Mouse (Mus musculus) CH12.LX (cell line): ENCODE data around the gene Epb41l5.

Experiments used
- CHD2 ChIP-seq: IDR thresholded peaks from 2 replicates; pipeline ENCODE4 v1.6.1; 2011; ENCODE audit warnings: low read length, improper control_type of control experiment
- CTCF ChIP-seq, 2 experiments: IDR thresholded peaks in 1 of 2; conservative IDR thresholded peaks in 1 of 2; 2 replicates each; pipeline ENCODE4 v1.5.1; 2011 to 2012; ENCODE audit warnings: low read depth in 2 of 2, low read length in 2 of 2, improper control_type of control experiment in 1 of 2, inconsistent platforms in 1 of 2, mild to moderate bottlenecking in 1 of 2, moderate library complexity in 1 of 2
- ELF1 ChIP-seq: IDR thresholded peaks from 2 replicates; pipeline ENCODE4 v1.6.1; 2014; ENCODE audit warnings: low read depth, mild to moderate bottlenecking, inconsistent platforms, low read length, improper control_type of control experiment
- IRF4 ChIP-seq: IDR thresholded peaks from 2 replicates; pipeline ENCODE4 v1.6.1; 2014; ENCODE audit warnings: low read depth, mild to moderate bottlenecking, inconsistent platforms, low read length, improper control_type of control experiment
- POLR2A ChIP-seq: IDR thresholded peaks from 2 replicates; pipeline ENCODE4 v1.6.1; 2011; ENCODE audit warnings: low read depth, mild to moderate bottlenecking, improper control_type of control experiment, low read length
- ZC3H11A ChIP-seq: IDR thresholded peaks from 2 replicates; pipeline ENCODE4 v1.6.1; 2012; ENCODE audit warnings: low read depth, mild to moderate bottlenecking, inconsistent platforms, low read length, improper control_type of control experiment
- ZMIZ1 ChIP-seq: IDR thresholded peaks from 2 replicates; pipeline ENCODE4 v1.6.1; 2012; ENCODE audit warnings: low read depth, mild to moderate bottlenecking, inconsistent platforms, low read length, improper control_type of control experiment

DNA sequence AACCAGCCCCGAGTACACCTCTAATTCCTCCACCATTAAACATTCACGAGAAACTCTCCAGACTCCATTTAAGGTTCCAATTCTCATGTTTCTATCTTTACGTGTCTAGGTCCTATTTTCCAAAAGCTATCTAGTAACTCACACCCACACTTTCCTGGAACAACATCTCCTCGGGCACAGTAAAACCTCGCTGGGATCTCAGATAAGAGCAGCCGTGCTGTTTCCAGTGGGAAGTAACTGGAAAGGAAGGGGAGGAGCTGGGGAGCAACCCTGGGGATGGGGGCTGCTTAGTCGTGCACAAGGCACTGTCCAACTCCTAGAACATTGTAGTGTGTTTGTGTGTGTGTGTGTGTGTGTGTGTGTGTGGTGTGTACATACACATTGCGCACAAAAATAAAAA is 146.9 kb downstream of the Epb41l5 start:
- TF ChIP-seq ZMIZ1 (no peak), ZC3H11A (no peak), POLR2A (no peak), ELF1 (no peak), CTCF (conservative IDR thresholded peaks at IDR 0.05 in 1 of 2, IDR thresholded peaks at IDR 0.05 in 1 of 2; ENCODE audit: low read depth in 2 of 2, low read length in 2 of 2) (no peak), IRF4 (no peak), CHD2 (no peak)
